Mouse (Mus musculus) bone marrow, adult 2 months (tissue): Measurements from ENCODE around the gene Cmtm4.

Source experiments
- CTCF ChIP-seq: fragments of 200-500 bp; IDR thresholded peaks from 2 replicates; pipeline ENCODE4 v1.5.1; 2011; ENCODE audit warnings: low read length, control low read depth; ENCODE audit not compliant: control insufficient read depth, insufficient read depth
- POLR2A ChIP-seq: fragments of 200-500 bp; IDR thresholded peaks from 2 replicates; pipeline ENCODE4 v1.6.1; 2011; ENCODE audit warnings: low read depth, mild to moderate bottlenecking, control low read depth, low read length, borderline replicate concordance; ENCODE audit not compliant: control insufficient read depth

DNA sequence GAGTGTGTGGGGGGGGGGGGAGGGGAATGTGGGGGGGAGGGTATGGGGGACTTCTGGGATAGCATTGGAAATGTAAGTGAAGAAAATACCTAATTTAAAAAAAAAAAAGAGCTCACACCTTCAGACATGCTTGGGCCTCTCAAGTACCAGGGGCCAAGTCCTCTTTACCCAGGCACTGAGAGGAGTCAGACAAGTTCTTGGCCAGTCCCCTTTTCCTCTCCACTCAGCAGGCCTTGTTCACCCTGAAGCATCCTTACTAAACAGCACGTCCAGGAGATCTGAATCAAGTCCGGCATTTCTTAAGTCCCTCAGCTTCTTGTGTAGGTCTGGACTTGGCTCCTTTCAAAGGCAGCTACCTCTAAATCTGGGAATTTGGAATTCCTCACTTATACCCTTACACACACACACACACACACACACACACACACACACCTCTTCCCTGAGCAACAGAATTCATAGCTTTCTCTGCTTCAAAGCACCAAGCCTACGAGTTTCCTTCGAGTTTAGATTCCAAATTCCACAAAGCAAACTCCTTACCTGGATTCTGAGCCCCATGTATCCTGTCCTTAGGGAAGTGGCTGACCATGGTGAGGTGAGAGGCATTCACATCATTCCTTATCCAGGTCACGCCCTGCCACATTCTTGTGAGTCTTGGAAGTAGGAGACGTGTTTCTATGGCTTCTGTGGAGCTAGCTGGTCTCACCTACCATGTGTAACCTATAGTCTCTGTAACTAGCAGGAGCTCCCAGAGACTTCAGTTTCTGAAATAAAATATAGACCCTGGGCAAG, 10.9 kb upstream of the Cmtm4 start:
- TF ChIP-seq CTCF (no peak), POLR2A (no peak)
